Mouse (Mus musculus) midbrain, embryonic 13.5 days (tissue): Measurements from ENCODE around the gene Trip4. TPM values are rescaled to one million over a fixed set of nuclear protein-coding genes. Genes with fewer than 3 reads are reported as not detected.
"Not testable (repeated sequence)": the region's sequence is repeated elsewhere in the genome, so short reads cannot be mapped to it uniquely, and the experiment has no call there.

Experiments used
- ATAC-seq: fragments of 200-750 bp; cut with Nextera tagmentation; 2 replicates; pipeline ENCODE4 v1.8.0; 2017; ENCODE audit warnings: mild to moderate bottlenecking, moderate TSS enrichment, moderate library complexity
- H3K27ac ChIP-seq: fragments of 300-500 bp; sonication (generic); 2 replicates; pipeline ENCODE4 v1.5.1; 2015; ENCODE audit warnings: inconsistent platforms, mild to moderate bottlenecking, moderate library complexity
- H3K27me3 ChIP-seq: fragments of 300-500 bp; sonication (generic); 2 replicates; pipeline ENCODE4 v1.6.1; 2015; ENCODE audit warnings: mild to moderate bottlenecking, inconsistent platforms
- H3K36me3 ChIP-seq: fragments of 300-500 bp; sonication (generic); 2 replicates; pipeline ENCODE4 v1.6.1; 2015; ENCODE audit warnings: mild to moderate bottlenecking, inconsistent platforms
- H3K4me1 ChIP-seq: fragments of 300-500 bp; sonication (generic); replicated peaks from 2 replicates; pipeline ENCODE4 v1.6.1; 2015; ENCODE audit warnings: inconsistent platforms
- H3K4me2 ChIP-seq: fragments of 300-500 bp; sonication (generic); replicated peaks from 2 replicates; pipeline ENCODE4 v1.6.1; 2015; ENCODE audit warnings: moderate library complexity, mild to moderate bottlenecking, inconsistent platforms
- H3K4me3 ChIP-seq: fragments of 300-500 bp; sonication (generic); replicated peaks from 2 replicates; pipeline ENCODE4 v1.5.1; 2015; ENCODE audit warnings: mild to moderate bottlenecking, inconsistent platforms
- H3K9ac ChIP-seq: fragments of 300-500 bp; sonication (generic); replicated peaks from 2 replicates; pipeline ENCODE4 v1.6.1; 2015; ENCODE audit warnings: mild to moderate bottlenecking, inconsistent platforms
- H3K9me3 ChIP-seq: fragments of 300-500 bp; sonication (generic); 2 replicates; pipeline ENCODE4 v1.6.1; 2016; ENCODE audit warnings: mild to moderate bottlenecking, inconsistent platforms
- WGBS: fragments of 180-500 bp; shearing (Covaris S2); methylation state at CpG from one replicate; pipeline ENCODE4 v1.1.7; 2015; 5-methylcytosine and 5-hydroxymethylcytosine counted together
- polyA plus RNA-seq: library from polyadenylated mRNA; unstranded; fragments of >200 nt; fragmentation: Nextera tagmentation; extraction: Ambion mirVana; gene quantifications from 2 replicates; pipeline ENCODE4 v1.2.1, GENCODE M21; 2015

Gene Trip4
- polyA plus RNA-seq, 1 experiment from 2014 or later: 31.3 TPM

- H3K9ac ChIP-seq: no peak overlapping the region
- 85% methylated on average over 4 of the region's 4 CpGs for WGBS
- ATAC-seq: no peak
- H3K9me3 ChIP-seq: no peaks in the 10 kb centered on the region
- no peak overlapping the region for H3K27ac ChIP-seq
- peaks cover 80% of the 10 kb centered on the region for H3K4me1 ChIP-seq
- no peaks in the 10 kb centered on the region for H3K27me3 ChIP-seq
- H3K36me3 ChIP-seq: peaks cover 15% of the 10 kb centered on the region
- no peak overlapping the region for H3K4me2 ChIP-seq
- no peak overlapping the region for H3K4me3 ChIP-seq
Observed at GRCm38 (mm10) chr9:65791106-65791505, 117.5 kb downstream of the Trip4 start.

- no peaks in the 10 kb centered on the region for H3K9me3 ChIP-seq
- H3K36me3 ChIP-seq: peaks cover 10% of the 10 kb centered on the region
- WGBS: 96% methylated on average over 3 of the region's 3 CpGs
- no peak for ATAC-seq
- H3K4me1 ChIP-seq: peaks cover 73% of the 10 kb centered on the region
- H3K27ac ChIP-seq: no peak overlapping the region
- H3K4me2 ChIP-seq: no peak overlapping the region
- H3K4me3 ChIP-seq: no peak overlapping the region
- no peak overlapping the region for H3K9ac ChIP-seq
- H3K27me3 ChIP-seq: no peaks in the 10 kb centered on the region
Observed at GRCm38 (mm10) chr9:65789788-65790187, 118.8 kb downstream of the Trip4 start.

GRCm38 (mm10) chr9:65788556-65788955, 120.0 kb downstream of the Trip4 start:
- Histone ChIP-seq H3K9me3 (no peaks in the 10 kb centered on the region), H3K36me3 (no peaks in the 10 kb centered on the region), H3K27me3 (no peaks in the 10 kb centered on the region), H3K9ac (no peak overlapping the region), H3K4me2 (no peak overlapping the region), H3K4me3 (no peak overlapping the region), H3K4me1 (peaks cover 70% of the 10 kb centered on the region), H3K27ac (no peak overlapping the region)
- WGBS: 80% methylated on average over 4 of the region's 4 CpGs
- ATAC-seq: no peak

- no peak overlapping the region for H3K9ac ChIP-seq
- no peaks in the 10 kb centered on the region for H3K36me3 ChIP-seq
- H3K27ac ChIP-seq: peak overlapping the region; percentile 75
- ATAC-seq: no peak
- H3K4me1 ChIP-seq: peaks cover 63% of the 10 kb centered on the region
- no peak overlapping the region for H3K4me2 ChIP-seq
- no peak overlapping the region for H3K4me3 ChIP-seq
- no peaks in the 10 kb centered on the region for H3K27me3 ChIP-seq
- no peaks in the 10 kb centered on the region for H3K9me3 ChIP-seq
- WGBS: 66% methylated on average over 4 of the region's 4 CpGs
Observed at GRCm38 (mm10) chr9:65787829-65788344, 120.7 kb downstream of the Trip4 start.

GRCm38 (mm10) chr9:65786885-65787787, 121.5 kb downstream of the Trip4 start:
- Histone ChIP-seq H3K4me3 (no peak overlapping the region), H3K4me2 (no peak overlapping the region), H3K36me3 (no peaks in the 10 kb centered on the region), H3K4me1 (peaks cover 61% of the 10 kb centered on the region), H3K9ac (no peak overlapping the region), H3K9me3 (no peaks in the 10 kb centered on the region), H3K27me3 (no peaks in the 10 kb centered on the region), H3K27ac (peak overlapping the region; percentile 75)
- WGBS: 42% methylated on average over 8 of the region's 8 CpGs
- peak; percentile 84 for ATAC-seq

- H3K27ac ChIP-seq: peak overlapping the region; percentile 0; the same call in 1 of the 2 replicates
- H3K4me2 ChIP-seq: no peak overlapping the region
- ATAC-seq: no peak
- 79% methylated on average over 4 of the region's 4 CpGs for WGBS
- H3K27me3 ChIP-seq: no peaks in the 10 kb centered on the region
- H3K9ac ChIP-seq: no peak overlapping the region
- H3K9me3 ChIP-seq: no peaks in the 10 kb centered on the region
- no peak overlapping the region for H3K4me3 ChIP-seq
- H3K4me1 ChIP-seq: peaks cover 48% of the 10 kb centered on the region
- no peaks in the 10 kb centered on the region for H3K36me3 ChIP-seq
Observed at GRCm38 (mm10) chr9:65785772-65786368, 122.7 kb downstream of the Trip4 start.

- H3K4me1 ChIP-seq: peaks cover 28% of the 10 kb centered on the region
- ATAC-seq, H3K9ac ChIP-seq, H3K36me3 ChIP-seq, H3K27me3 ChIP-seq, H3K27ac ChIP-seq, H3K9me3 ChIP-seq, H3K4me3 ChIP-seq, H3K4me2 ChIP-seq: not testable (repeated sequence)
- WGBS: 86% methylated on average over 3 of the region's 3 CpGs
Observed at GRCm38 (mm10) chr9:65779619-65780018, 129.0 kb downstream of the Trip4 start.

Other genes with a start within 250 kb of the Trip4 start
- 333 and 366 TPM in 2 replicates for gene Oaz2, start 240.8 kb downstream of the Trip4 start, polyA plus RNA-seq
- gene Zfp609, start 81.2 kb downstream of the Trip4 start, polyA plus RNA-seq: 9.9 and 10.5 TPM in 2 replicates
- gene Pclaf, start 18.6 kb downstream of the Trip4 start, polyA plus RNA-seq: 62.0 and 72.5 TPM in 2 replicates
- 24.5 and 25.4 TPM in 2 replicates for gene Csnk1g1, start 130 bp upstream of the Trip4 start, polyA plus RNA-seq
- 338 and 358 TPM in 2 replicates for gene Ppib, start 151.4 kb upstream of the Trip4 start, polyA plus RNA-seq
- 4.0 and 4.9 TPM in 2 replicates for gene Snx22, start 160.9 kb upstream of the Trip4 start, polyA plus RNA-seq
- gene Snx1, start 217.8 kb upstream of the Trip4 start, polyA plus RNA-seq: 101 and 104 TPM in 2 replicates
- 102 and 104 TPM in 2 replicates for gene Ciao2a, start 217.8 kb upstream of the Trip4 start, polyA plus RNA-seq
- 1.4 and 2.4 TPM in 2 replicates for gene Dapk2, start 249.4 kb upstream of the Trip4 start, polyA plus RNA-seq